29 mouse cellular contexts compared by ENCODE assay signal in the genomic region with DNA sequence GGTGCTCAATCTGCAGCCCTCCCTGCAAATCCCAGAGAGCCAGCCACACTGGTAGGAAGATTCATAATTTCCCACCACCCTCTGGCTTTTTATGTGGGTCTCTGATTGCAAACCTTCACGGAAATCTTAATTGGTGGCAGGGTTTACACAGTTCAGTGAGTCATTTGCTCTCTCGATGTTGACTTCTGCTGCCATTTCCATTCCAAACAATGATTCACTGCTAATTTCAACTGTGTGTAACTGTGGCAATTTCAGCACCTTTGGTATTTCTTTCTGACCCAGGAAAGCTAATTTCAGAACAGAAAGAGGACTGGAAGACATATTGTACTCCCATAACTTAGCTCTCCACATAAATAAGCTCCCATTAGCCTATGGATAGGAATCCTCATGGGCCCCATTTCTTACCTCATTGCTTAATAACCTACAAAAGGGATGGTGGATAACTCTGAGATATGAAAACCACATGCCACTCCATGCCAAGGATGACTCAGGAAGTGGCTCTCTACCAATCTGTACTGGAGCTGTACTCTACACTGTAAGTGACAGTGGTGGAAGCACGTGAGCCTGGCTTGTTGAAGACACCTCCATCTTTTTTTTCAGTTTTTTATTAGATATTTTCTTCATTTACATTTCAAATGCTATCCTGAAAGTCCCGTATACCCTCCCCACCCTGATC.
"Had no signal": no experiment of that assay in that cellular context is flagged by ENCODE, and none has a peak within 500 bp of the region (broad histone marks: within the 10 kb centered on the region; RNA-seq: fewer than 3 reads in every experiment).

No protein-coding gene starts in this region.

- H3K9ac ChIP-seq: heart, embryonic 13.5 days; heart, embryonic 15.5 days; hindbrain, embryonic 12.5 days; hindbrain, embryonic 14.5 days; intestine, embryonic 15.5 days; kidney, embryonic 15.5 days; limb, embryonic 12.5 days; liver, embryonic 14.5 days had no signal

- H3K9me3 ChIP-seq: heart, embryonic 15.5 days; hindbrain, embryonic 10.5 days; hindbrain, embryonic 12.5 days; intestine, embryonic 15.5 days; kidney, embryonic 15.5 days; limb, embryonic 10.5 days; limb, embryonic 12.5 days had no signal

- DNase-seq: gastrocnemius, postnatal 10 days; gastrocnemius, postnatal 25 days; heart, adult 2 months; heart, postnatal 14 days; heart, postnatal 4 days; kidney, adult 11 months; kidney, adult 2 months; kidney, adult 9 months; kidney, postnatal 14 days; kidney, postnatal 36 days; layer of hippocampus, adult 9-11 months; layer of hippocampus, postnatal 36 days; liver had no signal

- H3K27me3 ChIP-seq: heart, embryonic 13.5 days; heart, embryonic 15.5 days; hindbrain, embryonic 12.5 days; intestine, embryonic 15.5 days; kidney, embryonic 15.5 days; limb, embryonic 12.5 days had no signal

- H3K27ac ChIP-seq: heart, adult 2 months; heart, embryonic 13.5 days; heart, embryonic 15.5 days; hindbrain, embryonic 10.5 days; hindbrain, embryonic 12.5 days; hindbrain, embryonic 14.5 days; intestine, embryonic 15.5 days; kidney, embryonic 15.5 days; kidney, postnatal 0 days; left cerebral cortex, adult 2 months; limb, embryonic 10.5 days; limb, embryonic 12.5 days; liver, embryonic 14.5 days had no signal

- H3K4me1 ChIP-seq: heart, embryonic 13.5 days; heart, embryonic 15.5 days; hindbrain, embryonic 10.5 days; hindbrain, embryonic 12.5 days; intestine, embryonic 15.5 days; kidney, embryonic 15.5 days; limb, embryonic 10.5 days; limb, embryonic 12.5 days had no signal

- ATAC-seq: hindbrain, embryonic 16.5 days; inflammation-experienced regulatory T-cells, adult 6 months; intestine, embryonic 15.5 days had no signal

- H3K4me3 ChIP-seq: heart, adult 2 months; heart, embryonic 13.5 days; heart, embryonic 15.5 days; hindbrain, embryonic 10.5 days; hindbrain, embryonic 12.5 days; intestine, embryonic 15.5 days; kidney, embryonic 15.5 days; left cerebral cortex, adult 2 months; limb, embryonic 10.5 days; limb, embryonic 12.5 days had no signal

- H3K4me2 ChIP-seq: heart, embryonic 11.5 days; heart, embryonic 13.5 days; heart, embryonic 15.5 days; hindbrain, embryonic 12.5 days; hindbrain, embryonic 14.5 days; intestine, embryonic 15.5 days; kidney, embryonic 15.5 days; limb, embryonic 12.5 days; liver, embryonic 11.5 days had no signal

- H3K36me3 ChIP-seq: heart, embryonic 13.5 days; heart, embryonic 15.5 days; hindbrain, embryonic 10.5 days; hindbrain, embryonic 12.5 days; intestine, embryonic 15.5 days; kidney, embryonic 15.5 days; limb, embryonic 10.5 days; limb, embryonic 12.5 days had no signal
